Mouse (Mus musculus) frontal cortex, postnatal 25 days (tissue): ENCODE results near the gene Frmpd4.

Source experiments
- DNase-seq, 2 experiments: peaks; one replicate each; pipeline ENCODE4 v3.0.0; 2022; ENCODE audit warnings: low spot score in 2 of 2

Gene Frmpd4

DNA sequence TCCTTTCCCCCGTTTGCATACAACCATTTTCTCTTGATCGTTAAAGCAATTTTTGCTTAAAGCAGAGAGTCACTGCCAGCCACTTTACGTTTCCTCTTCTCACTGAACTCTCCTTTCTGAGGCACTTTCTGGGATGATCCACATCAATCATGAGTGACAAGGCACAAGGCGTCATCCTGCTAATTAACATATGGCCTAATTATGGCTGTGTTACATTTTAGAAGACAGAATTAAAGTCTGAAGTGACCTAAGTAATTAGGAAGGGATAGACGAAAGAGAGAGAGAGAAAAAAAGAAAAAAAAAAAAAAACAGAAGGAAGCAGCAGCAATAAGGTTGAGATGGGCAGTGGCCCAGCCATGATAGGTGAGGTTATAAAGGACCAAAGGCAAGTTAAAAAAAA lies at the start of gene Frmpd4:
TSS of gene Frmpd4 (minus strand) at position 101 of the 400 bp plus-strand sequence.
- DNase-seq, result no peak

DNA sequence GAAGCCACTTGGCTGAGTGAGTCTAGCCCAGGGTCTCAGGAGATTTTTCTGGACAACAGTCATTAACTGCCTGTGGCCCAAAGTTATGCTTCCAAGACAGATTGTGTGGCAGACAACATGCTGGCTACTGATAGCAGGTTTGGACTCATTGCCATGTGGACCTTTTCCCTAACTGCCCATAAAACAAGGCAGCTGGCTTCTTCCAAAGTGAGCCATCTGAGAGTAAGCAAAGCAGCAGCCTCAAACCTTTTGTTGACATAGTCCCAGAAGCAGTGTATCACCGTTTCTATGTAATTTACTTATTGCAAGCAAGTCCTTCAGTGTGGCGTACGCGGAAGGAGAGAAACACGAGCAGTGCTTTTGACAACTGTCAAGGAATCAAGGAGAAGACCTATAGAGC lies 18.2 kb upstream of the Frmpd4 start:
- DNase-seq, result no peak

DNA sequence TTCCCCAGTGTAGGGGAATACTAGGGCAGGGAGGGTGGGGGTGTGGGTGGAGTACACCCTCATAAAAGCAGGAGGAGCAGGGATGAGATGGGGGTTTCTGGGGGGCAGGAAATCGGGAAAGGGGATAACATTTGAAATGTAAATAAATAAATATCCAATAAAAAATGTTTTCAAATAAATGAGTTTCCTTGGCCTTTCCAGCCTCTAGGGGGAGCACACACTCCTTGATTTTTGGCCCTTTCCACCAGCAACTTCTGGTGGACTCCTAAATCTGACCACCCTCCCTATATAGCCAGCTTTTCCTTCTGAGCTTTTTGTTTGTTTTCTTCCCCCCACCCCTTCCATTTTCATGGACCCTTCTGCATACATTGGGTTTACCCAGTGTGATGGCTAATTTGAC lies 7.3 kb upstream of the Frmpd4 start:
- DNase-seq, result no peak

DNA sequence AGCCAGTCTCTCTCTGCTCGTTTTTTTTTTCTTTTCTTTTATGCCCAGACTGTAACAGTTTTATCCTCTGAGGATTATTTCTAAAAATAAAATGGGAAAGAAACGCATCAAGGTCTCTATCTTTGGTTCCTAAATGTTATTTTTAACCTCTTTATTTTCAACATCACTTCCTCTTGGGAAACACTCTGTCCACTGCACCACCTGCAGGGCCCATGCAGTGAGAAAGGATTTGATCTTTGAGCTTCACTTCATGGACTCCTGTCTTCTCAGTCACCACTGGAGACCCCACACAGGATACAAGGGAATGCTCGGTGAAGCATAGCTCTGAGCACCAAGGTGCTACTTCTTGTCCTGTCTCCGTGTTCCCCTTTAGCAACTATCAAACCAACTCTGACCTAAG lies 5.2 kb downstream of the Frmpd4 start:
- DNase-seq, result no peak

DNA sequence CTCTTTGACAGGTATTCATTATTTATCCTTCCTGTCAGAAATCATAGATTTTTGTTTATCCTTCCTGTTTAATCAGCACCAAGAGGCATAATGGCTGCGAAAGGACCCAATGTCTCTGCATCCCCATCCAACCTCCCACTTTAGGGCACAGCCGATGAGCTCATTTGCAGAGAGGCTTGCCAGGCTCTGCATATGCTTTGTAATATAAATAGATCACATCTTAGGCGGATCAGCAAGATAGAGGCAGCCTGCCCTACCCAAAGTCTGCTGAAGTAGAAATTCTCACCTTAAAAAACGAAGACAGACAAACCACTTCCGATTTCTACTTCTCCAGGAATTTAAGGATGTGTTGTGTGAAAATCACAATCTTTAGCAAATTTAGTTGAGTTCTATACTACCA lies 7.8 kb downstream of the Frmpd4 start:
- DNase-seq, result no peak

DNA sequence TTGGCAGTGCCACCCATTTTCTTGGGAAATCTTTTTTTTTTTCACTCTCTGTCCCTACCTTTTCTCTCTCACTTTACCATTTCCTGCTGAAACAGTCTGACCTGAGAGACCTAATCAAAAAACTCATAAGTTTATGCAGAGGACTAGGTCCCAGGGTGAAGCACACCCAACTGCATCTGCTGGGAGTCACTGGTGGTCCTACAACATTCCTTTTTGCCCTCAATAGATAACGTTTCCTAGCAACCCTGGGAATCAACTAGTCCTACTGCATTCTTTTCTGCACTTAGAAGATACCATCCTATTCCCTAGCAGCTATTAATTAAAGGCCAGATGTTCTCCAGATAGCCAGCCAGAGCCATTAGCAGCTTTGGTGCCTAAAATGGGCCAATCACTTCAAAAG lies 71.8 kb downstream of the Frmpd4 start:
- DNase-seq, result no peak

DNA sequence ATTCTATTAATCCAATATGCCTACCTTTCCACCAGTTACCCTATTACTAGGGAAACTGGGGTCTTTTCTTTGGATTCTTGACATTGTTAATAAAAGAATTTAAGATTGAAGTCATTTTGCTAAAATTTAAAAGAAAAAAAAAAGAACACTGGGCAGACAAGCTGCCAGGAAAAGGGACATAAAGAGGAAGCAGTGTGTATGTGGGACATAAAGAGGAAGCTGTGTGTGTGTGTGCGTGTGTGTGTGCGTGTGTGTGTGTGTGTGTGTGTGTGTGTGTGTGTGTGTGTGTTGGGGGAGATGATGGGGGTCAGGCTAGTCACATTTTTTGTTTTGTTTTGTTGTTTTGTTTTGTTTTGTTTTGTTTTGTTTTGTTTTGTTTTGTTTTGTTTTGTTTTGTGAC lies 121.8 kb downstream of the Frmpd4 start:
- DNase-seq, result no peak

DNA sequence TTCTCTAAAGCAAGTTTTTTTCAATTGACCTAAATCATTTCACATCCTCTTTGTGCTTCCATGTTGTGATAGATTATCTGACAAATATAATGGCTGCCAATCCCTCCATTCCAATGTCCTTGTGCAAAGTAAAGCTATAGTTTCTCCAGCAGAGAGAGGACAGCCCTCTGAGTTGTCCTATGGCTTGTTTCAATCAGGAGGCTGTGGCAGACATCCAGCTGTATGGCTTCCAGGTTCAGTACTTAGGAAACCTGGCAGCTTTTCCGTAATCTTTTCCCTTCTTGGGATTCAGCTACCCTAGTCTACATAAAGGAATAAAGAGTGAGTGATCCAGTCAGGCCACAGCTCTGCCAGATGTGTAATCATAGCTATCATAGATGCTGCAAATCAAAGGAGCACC lies 145.8 kb downstream of the Frmpd4 start:
- no peak for DNase-seq

DNA sequence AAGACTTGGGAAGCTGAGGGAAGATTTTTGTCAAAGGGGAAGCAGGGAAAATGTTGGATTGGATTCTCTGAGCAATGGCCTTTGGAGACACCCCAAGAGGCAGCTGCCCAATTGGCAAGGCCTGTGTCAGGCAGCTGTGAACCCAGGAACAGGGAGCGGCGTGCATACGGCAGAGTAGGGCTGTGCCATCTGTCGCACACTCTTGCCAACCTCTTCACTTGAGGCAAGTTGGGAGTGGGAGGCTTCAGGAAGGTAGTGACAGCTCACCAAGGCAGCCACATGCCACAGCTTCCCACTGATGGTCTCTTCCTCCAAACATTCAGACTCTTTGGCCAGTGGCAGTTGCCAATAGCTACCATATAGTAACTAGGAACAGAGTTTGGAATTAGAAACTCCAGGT lies 147.2 kb downstream of the Frmpd4 start:
- DNase-seq, result peak in 1 of 2 experiments; percentile 19

DNA sequence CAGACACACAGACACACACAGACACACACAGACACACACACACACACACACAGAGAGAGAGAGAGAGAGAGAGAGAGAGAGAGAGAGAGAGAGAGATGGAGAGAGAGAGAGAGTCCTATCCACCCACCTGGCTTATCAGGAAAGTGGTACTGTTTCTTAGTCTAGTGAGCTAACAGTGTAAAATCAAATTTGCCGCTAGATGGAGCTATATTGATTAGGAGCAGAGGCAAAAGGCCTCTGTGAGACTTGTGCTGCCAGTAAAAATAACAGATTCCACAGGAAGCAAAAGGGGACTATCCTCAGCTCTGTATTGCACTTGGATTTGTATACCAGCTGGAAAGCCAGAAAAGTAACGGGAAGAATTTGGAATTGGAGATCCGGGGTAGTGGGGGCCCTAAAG lies 161.6 kb downstream of the Frmpd4 start:
- DNase-seq, result no peak

DNA sequence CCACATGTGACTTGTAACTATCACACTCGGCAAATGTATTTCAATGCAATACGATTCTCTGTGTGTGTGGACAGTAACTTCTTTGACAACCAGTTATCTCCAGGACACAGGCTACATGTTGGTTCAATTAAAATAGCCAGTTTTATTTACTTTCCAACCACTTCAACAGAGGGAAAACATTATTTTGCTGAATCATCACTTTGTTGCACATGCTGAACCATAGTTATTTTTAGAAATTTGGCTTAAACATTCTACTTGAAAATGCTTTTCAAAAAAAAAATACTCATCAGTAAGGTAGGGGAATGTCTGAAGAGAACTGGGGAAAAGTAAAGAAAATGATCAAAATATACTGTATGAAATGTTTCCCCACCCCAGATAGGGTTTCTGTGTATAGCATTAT lies 173.5 kb downstream of the Frmpd4 start:
- no peak for DNase-seq

DNA sequence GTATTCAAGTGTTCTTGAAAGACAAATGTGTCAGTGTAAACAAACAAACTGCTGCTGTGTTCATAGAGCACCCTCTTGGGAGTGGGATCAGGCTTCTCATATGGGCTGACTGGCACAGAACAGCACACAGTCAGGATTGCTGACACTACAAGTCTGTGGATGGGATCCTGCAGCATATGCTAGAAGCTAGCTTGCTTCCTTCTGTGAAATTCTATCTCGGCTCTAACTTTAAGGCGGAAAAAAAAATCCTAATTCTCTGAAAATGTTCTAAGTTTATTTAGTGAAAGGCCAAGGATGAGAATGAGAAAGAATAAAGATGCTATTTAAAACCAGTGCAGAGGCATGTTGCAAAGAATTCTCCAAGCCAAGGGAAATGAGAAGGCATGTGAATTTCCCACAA lies 226.6 kb downstream of the Frmpd4 start:
- DNase-seq, result no peak

DNA sequence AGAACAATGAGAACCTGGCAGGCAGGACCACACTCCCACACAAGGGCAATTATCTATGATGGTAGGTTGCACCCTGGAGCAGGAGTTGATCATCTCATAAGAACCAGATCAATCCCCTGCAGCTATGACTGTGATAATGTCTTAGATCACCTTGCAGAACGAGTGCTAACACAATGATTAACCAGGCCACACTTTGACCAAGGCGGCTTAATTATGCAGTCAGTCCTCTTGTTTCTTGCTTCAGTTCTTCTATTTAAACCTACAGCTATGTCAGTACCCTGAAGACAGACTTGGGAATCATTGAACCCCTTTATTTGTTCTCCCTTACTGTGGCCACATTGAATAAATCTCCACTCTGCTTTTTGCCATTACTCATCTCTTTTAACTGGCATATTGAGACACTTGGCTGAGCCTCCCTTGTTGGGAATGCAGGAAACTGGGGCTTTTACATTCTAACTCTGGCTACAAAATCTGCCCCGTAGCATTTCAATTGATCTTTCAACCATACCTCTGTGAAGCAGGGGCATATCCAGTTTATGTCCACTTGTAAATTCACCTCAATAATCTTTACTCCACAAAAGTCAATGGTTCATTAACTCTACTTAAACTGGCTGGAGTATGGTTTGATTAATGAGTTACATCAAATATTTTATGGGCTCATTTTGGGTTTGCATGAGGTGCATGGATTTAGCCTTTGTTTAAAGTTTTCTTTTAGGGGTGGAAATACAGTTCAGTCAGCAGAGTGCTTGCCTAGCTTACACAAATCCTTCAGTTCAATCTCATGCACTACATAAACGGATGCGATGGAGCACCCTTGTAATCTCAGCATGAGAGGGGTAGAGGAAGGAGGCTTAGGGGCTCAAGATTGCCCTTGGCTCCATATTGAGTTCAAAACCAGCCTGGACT lies 227.5 kb downstream of the Frmpd4 start:
- DNase-seq, result no peak

DNA sequence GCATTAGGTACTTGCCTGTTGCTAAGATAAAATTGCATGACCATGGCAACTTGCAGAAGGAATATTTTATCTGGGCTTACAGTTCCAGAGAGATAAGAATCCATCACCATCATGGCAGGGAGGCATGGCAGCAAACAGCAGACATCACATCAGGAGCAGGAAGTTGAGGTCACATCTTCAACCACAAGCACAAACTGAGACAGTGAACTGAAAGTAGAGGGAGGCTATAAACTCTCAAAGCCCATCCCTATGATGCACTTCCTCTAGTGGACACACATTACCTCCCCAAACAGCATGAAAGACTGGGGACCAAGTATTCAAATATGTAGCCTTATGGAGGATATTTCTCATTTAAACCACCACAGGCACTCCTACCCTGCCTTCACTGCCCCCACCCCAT lies 238.8 kb downstream of the Frmpd4 start:
- no peak for DNase-seq

DNA sequence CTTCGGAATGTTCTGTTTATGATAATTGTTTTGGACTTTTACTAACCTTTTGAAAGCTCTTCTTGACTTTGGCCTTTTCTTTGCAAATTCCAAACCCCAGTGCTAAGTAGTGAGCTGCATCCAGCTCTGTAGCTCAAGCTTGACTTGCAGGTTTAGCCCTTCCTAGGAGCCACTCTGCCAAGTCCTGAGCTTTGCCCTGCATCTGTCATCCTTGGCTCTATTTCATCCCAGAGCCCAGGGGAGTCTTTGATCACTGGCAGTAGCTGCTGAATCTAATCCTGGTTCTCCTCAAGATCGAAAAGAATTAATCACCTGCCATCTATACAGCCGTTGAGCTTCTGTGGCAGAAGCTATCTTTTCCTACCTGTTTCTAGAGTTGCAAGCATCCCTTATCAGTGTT lies 251.9 kb downstream of the Frmpd4 start:
- DNase-seq, result no peak

DNA sequence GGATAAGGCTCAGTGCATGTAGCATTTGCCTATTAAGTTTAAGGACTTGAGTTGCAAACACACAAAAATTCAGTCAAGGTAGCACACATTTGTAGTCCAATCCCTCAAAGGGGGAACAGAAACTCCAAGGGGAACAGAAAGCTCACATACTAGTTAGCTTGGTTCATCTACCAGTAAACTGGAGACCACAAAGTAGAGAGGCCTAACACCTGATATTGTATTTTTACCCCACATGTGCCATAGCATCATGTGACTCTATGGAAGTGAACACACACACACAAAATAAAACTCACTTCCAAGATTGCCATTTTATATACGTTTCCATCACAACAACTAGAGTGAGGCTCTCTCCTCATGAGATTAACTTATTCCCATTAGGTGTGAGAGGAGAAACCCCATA lies 264.9 kb downstream of the Frmpd4 start:
- no peak for DNase-seq

DNA sequence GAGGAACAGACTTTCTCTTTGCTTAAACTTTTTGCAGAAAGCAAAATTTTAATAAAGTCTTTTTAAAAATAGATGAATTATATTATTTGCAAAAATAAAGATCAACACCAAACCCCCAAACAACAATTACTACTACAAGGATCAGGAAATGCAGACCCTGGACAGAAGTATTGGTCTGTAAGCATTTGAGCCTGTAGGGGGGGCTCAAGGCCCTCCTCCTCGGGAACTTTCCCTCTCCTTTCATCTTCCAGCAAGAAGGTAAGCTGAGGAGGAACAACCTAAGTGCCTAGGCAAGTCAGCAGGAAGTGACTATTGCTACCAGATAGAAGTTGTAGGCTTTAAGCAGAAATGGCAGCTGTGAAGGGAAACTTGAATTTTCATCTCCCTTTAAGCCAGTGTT lies 266.9 kb downstream of the Frmpd4 start:
- no peak for DNase-seq

DNA sequence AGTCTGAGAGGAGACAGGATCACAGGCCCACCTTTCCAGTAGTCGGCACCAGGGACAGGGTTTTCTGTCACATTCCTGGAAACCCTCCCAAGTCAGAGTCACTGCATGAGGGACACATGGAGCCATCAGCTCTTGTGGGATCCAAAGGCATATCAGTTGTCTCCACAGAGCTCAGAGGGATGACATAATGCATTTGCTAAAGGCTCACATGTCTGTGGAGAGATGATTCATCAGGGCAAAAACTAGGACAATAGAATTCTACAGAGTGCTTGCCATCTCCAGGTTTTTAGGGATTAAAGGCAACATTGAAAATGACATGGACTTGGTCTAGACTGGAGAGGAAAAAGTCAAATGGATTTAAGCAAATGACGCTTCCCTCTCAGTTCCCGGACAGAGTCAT lies 284.5 kb downstream of the Frmpd4 start:
- DNase-seq, result no peak

DNA sequence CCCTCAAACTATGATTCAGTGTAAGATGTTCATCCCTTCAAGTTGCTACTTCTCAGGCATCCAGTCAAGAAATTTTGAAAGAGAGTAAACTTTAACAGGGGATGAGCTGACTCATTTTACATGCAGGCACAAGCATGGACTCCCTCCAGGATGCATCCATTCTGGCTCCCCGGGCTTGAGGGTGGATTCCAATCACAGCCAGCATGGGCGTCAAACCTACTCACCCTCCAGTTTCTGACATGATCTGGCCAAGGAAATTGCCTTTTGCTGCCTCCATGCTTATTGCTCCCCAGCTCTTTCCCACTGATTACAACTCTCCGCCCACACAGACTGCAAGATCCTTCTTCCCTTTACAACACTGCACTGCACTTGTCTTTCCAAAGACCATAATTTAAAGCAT lies 370.0 kb downstream of the Frmpd4 start:
- DNase-seq, result no peak

DNA sequence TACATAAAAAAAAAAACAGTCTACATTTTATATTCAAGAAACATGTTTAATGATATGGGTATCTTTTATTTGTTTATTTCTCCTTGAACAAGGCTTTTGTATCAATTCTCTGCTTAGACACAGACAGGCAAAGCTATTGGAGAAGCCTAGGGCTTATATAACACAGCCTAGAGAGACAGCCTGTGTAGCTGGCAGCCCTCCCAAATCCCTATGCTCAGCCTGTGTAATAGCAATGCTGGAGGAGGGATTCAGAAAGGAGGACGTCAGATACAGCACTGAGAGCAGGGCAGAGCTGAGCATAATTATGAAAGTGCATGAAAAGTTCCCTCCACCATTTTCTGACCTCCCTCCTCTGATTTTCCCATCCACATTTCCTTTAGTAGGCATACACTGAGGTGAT lies 385.1 kb downstream of the Frmpd4 start:
- peak in 1 of 2 experiments; percentile 9 for DNase-seq

DNA sequence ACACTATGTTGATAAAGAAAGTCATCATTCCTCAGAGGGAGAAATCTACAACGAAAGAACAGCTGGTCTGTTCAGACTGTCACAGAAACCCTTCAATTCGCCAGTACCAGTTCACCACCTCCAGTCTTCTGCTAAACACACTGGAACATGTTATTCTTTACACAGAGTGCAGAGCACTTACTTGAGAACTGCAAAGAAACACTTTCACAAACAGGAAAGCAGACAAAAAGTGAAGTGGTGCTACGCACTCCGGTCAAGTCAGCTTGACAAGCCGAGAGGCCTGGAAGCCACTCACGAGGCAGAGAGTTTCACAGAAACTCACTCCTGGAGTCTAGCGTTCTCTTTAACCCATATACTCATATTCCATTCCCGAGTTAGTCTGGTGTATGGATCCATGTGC lies 387.5 kb downstream of the Frmpd4 start:
- no peak for DNase-seq

DNA sequence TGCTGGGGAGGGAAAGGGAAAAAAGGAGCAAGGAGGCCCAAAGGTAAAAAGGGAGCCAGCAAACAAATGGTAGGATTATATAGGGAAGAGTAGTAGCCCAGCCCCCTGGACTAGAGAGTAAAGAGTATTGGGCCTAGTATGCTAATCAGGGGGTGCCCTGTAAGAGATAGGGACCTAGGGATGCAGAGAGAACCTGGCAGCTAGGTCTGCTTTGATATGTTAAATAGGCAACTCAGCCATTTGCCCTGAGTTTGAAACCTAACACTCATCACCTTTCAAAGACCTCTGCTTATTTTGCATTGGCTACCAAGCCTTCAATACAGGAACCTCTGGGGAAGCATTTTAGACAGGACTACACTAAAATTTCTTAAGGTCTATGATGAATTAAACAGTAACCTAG lies 414.0 kb downstream of the Frmpd4 start:
- no peak for DNase-seq

DNA sequence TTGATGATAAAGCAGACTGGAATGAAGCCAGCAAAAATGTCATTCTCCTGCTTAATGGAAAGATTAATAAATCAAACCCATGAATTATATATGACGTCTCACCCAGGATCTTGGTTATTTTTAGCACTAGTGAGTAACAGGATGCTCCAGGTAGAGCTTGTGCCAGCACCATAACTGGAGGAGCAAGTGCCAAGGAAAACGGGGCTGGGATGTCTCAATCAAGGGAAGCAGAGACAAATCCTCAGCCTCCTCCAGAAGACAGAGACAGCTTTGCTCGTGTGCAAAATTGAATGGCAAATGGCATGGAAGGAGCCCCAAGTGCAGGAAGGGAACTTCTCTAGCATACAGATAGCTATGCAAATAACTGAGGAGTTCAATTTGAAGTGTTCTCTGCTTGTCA lies 418.2 kb downstream of the Frmpd4 start:
- no peak for DNase-seq

DNA sequence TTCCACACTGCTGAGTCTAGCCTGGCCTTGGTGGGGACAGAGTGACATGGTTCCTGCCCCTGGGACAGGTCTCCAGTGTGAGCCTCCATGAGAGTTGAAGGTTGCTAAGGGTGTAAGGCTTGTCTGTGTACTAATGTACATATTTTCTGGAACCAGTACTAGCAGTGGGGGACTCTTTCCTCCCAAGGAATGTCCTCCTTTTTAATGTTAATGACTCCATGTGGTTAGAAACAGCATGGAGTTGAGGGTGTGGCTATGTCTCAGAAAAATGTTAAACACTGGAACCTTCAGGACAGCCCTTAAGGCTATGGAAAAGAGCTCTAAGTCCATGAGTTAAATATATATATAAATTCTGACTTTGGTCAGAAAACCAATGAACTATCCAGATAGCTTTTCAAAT lies 436.0 kb downstream of the Frmpd4 start:
- DNase-seq, result no peak
